Mouse (Mus musculus) CH12.LX (cell line): ENCODE results near the gene Isg20l2.

Experiments
- MAFK ChIP-seq: IDR thresholded peaks from 2 replicates; pipeline ENCODE4 v1.6.1; 2011; ENCODE audit warnings: low read length, improper control_type of control experiment; ENCODE audit not compliant: insufficient replicate concordance
- SIN3A ChIP-seq: IDR thresholded peaks from 2 replicates; pipeline ENCODE4 v1.6.1; 2012; ENCODE audit warnings: low read length, improper control_type of control experiment, inconsistent platforms
- USF2 ChIP-seq: conservative IDR thresholded peaks from 2 replicates; pipeline ENCODE4 v1.6.1; 2011; ENCODE audit warnings: low read depth, low read length, improper control_type of control experiment
- ZMIZ1 ChIP-seq: IDR thresholded peaks from 2 replicates; pipeline ENCODE4 v1.6.1; 2012; ENCODE audit warnings: low read depth, mild to moderate bottlenecking, inconsistent platforms, low read length, improper control_type of control experiment

DNA sequence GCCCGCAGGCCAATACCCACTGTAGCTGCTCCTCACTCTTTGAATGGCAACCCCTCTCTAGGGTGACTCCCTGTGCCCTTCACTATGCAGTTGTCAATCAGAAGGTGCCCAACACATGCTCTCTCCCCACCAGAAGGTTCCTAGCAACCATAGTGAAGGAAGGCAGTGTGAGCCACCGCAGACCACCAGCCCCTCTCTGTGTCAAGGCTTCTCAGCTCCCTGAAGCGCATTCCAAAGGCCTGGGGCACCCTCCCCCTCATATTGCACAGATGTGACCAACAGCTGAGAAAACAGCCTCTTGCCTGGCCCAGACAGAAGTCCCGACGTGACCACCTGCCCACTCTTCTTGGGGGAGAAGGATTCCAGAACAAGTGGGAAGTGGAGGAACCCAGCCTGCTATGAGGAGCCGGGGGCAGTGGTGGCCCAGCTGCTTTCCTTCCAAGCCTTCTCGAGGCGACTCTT lies 42.1 kb downstream of the Isg20l2 start:
- TF ChIP-seq ZMIZ1 (no peak), SIN3A (no peak), MAFK (no peak), USF2 (no peak)
